Mouse (Mus musculus): ENCODE measurements around the gene Dapk2. TPM values are rescaled to one million over a fixed set of nuclear protein-coding genes. Genes with fewer than 3 reads are reported as not detected.

Gene Dapk2
- not detected for total RNA-seq (2023)

DNA sequence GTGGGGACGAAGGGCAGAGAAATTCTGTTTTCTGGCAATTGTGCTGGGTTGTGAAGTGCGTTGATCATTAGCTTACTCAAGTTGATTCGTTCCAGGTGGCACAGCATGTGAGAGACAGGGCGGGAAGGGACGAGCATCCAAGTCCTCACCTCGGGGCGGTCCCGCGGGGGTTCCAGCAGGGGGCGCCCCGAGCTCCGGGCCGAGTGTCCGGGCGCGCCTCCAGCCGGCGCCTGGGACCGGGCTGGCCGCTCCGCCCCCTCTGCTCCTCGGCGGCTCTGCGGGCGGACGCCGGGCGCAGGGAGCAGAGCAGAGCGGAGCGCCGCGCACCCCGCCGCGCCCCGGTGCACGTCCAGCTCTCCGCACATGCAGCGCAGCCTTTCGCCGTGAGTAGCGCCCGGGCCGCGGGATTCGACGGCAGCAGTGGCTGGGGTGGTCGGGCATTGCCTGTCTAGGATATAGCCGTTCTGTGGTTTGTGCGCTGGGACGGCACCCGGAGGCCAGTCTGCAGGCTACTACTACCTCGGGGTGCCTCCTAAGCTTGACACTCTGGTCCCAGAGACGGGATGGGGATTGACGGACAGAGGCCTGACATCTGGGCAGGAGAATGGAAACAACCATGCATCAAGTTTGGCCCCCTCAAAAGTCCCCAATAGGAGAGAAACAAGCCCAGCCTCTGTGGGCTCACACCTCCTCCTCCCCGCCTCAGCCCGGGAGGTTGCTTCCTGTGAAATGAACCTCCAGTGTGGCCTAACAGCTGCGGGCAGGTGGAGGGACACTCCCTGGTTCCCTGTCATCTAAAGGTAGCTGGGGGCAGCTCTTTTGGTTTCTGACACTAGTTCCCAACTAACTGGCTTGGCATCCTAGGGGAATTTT, at the start of gene Dapk2:
Dapk2 (plus strand) TSS at position 266 of the 873 bp plus-strand sequence.

DNA sequence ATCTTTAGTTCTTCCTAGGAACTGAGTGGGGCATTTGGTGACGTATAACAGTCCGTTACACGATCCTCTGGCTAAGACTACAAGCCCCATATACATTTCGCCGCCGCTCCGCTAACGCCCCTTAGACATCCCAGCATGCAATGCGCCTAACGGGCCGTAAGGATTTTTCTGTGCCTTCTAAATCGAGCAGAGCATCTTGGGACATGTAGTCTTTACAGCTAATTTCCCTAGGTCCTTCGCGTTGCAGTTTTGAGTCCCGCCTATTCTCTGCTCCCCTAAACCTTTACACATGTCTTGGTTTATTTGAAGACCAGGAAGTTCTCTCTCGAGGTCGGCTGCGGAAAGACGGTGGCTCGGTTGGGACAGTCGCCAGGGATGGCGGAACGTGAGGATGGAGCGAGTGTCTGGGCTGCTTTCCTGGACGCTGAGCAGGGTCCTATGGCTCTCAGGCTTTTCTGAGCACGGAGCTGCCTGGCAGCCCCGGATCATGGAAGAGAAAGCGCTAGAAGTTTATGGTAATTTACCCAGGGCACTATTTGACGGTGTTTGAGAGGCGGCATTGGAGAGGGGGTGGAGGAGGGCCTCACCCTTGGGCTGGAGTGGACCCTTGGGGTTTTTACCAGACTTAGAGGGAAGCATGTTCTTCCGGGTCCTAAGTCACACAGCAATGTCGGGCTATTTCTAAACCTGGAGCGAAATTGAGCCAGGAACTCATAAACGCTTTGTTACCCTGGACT, 31.4 kb upstream of the Dapk2 start, which contains the start of the genes Snx1 and Ciao2a:
Snx1 (minus strand) TSS at position 132 of the 737 bp plus-strand sequence.
Ciao2a (plus strand) TSS at position 156 of the 737 bp plus-strand sequence.

Other genes with a start within 250 kb of the Dapk2 start
- gene Trip4, start 249.4 kb upstream of the Dapk2 start, total RNA-seq (2023) = 10 to 100 TPM; 20.2 to 23.3 TPM
- gene Csnk1g1, start 249.3 kb upstream of the Dapk2 start, total RNA-seq (2023) = 10 to 100 TPM; 37.9 to 39.7 TPM
- gene Ppib, start 98.0 kb upstream of the Dapk2 start, total RNA-seq (2023) = 100 to 1,000 TPM; 285 to 289 TPM
- gene Snx22, start 88.5 kb upstream of the Dapk2 start, total RNA-seq (2023) = under 1 TPM in 1 of 2 experiments, not detected in 1; 0.88 TPM
- gene Snx1, start 31.6 kb upstream of the Dapk2 start, total RNA-seq (2023) = 100 to 1,000 TPM; 131 to 145 TPM
- gene Ciao2a, start 31.6 kb upstream of the Dapk2 start, total RNA-seq (2023) = 10 to 100 TPM; 73.8 to 91.4 TPM
- 10 to 100 TPM; 89.9 to 90.3 TPM for gene Herc1, start 192.2 kb downstream of the Dapk2 start, total RNA-seq (2023)

Measured in monocyte, adult 59 days (primary cell).